Mouse (Mus musculus) heart, postnatal 14 days (tissue): ENCODE measurements around the gene Gckr. TPM values are rescaled to one million over a fixed set of nuclear protein-coding genes. Genes with fewer than 3 reads are reported as not detected.
"Not testable (repeated sequence)": the region's sequence is repeated elsewhere in the genome, so short reads cannot be mapped to it uniquely, and the experiment has no call there.

ENCODE experiments used
- DNase-seq, 2 experiments: peaks; one replicate each; pipeline ENCODE4 v3.0.0; 2021 to 2022
- intact Hi-C: fragments of 180-260 bp; cut with DNase I; formaldehyde crosslinking; loops from one replicate; pipeline ENCODE4 v1.15.1; 2025
- total RNA-seq, 2 experiments: library from RNA; stranded (reverse); gene quantifications; 2 replicates each; pipeline ENCODE4 v1.2.3; 2021

The Gckr gene
- total RNA-seq, 2 experiments from 2014 or later: not detected

DNA sequence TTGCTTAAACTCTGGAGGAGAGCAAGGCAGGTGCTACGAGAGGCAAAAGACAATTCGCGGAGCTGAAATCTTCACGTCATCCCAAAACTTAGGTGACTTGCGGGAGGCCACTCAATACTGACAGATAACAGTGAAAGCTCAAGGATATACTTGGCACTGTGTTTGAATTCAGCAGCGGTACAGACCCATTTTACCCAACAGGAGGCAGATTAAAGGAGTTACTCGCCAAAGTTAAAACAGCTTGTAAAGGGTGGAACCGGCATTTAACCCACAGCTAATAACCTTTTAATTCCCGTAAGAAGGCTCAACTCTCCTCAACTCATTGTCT, 5.9 kb upstream of the Gckr start:
- intact Hi-C loops: loop anchor here (2.0 to 10.0 kb wide), 2 partner anchors 71 to 163 kb away; partner anchors contain the start of genes Ppm1g and Zfp512
- no peak for DNase-seq

DNA sequence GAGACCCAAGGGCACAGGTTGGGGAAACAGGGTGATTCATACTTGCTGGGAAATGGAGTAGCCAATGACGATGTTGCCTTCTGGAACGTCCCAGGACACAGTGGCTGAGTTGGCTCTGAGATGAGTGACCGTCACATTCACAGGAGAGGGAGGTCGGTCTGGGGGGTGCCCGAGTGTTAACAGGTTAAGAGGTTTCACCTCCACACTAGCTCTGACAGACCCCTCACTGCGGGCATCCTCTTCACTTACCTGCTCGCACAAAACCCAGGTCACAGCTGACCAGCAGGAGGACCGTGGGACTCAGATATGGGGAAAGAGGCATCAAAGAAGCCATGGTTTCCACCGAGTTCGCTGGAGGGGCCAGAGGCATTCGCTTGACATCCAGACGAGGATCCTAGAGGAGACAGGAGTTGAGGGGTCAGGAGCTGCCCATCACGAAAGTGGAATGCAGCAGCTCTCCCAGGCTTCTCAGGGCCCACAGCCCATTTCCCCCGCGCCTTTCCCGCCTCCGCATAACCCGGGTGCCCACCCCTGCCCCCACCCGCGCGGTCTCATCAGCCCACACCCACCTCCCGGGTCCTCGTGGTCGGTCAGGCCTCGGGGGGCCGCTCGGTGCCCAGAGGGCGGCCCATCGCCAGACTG, 2.2 kb upstream of the Gckr start:
- DNase-seq: no peak
- intact Hi-C loops: loop anchor here (10.0 kb wide), 1 partner anchor 160 kb away; the partner anchor contains the start of gene Zfp512

DNA sequence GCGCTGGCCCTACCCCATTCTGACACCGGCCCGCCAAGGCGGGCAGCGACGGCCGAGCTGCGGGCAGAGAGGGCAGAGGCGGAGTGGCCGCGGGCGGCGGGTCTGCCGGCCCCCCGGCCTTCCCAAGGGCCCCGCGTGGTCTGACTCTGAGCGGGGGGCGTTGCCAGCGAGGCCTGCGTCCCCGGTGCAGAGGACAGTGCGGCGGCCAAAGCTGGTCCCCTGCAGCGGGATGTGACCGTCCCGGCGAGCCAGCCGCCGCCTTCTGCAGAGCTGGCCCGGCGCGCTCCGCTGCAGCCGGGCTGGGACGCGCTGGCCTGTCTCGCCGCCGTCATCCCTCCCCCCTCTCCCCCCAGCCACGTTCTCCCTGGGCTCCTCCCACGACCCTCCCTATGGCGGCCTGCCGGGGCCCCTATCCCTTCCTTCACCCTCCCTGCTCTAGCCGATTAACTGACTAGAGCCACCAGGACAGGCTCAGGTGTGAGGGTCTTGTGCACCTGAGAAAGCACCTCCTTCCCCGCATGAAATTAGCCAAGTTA, 1.6 kb upstream of the Gckr start, which contains the start of gene Fndc4:
Gene Fndc4 (minus strand): TSS at position 475 of the 536 bp plus-strand sequence.
- intact Hi-C loops: loop anchor here (10.0 kb wide), 1 partner anchor 159 kb away; the partner anchor contains the start of gene Zfp512
- peak; percentile 45 to 50 for DNase-seq

DNA sequence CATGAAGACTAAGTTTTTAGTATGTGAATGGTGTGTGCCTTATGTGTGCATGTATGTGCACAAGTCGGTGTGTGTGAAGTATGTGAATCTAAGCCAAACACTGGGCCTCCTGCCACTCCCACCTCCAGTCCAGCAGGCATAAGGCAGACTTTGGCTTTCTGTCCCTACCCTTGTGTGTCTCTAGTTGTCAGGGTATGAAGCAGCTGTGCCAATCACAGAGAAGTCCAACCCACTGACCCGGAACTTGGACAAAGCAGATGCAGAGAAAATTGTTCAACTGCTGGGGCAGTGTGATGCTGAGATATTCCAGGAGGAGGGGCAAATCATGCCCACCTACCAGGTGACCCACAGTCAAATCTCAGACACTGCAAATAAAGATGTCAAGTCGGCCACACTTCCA, 738 bp downstream of the Gckr start:
- DNase-seq: no peak
- intact Hi-C loops: loop anchor here (10.0 kb wide), 1 partner anchor 157 kb away; the partner anchor contains the start of gene Zfp512

DNA sequence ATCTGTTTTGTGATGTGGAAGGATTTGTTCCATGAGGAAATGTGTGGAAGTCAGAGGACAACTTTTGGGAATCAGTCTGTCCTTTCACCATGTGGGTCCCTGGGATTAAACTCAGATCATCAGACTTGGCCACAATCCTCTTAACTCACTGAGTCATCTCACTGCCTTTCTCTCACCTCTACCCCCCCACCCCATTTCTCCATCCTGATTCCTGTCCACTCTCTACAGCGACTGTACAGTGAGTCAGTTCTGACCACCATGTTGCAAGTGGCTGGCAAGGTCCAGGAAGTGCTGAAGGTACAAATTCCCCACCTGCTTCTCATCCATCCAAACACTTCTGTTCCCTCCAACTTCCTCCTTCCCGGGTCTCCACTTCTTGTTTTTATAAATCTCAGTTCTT, 1.2 kb downstream of the Gckr start:
- no peak for DNase-seq
- intact Hi-C loops: loop anchor here (10.0 kb wide), 1 partner anchor 156 kb away; the partner anchor contains the start of gene Zfp512

DNA sequence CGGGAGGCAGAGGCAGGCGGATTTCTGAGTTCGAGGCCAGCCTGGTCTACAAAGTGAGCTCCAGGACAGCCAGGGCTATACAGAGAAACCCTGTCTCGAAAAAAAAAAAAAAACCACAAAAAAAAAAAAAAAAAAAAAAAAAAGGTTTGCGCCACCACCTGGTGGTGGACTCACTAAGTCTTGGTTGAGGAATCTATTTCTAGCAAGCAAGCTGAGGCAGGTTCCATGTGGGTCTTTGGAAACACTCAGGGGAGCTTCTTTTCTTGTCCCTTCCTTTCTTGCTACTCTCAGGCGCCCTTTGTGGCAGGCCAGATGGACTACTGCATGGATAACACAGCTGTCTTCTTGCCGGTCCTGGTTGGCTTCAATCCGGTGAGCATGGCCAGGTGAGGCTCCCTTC, 4.6 kb downstream of the Gckr start:
- intact Hi-C loops: no loop called here
- no peak for DNase-seq

DNA sequence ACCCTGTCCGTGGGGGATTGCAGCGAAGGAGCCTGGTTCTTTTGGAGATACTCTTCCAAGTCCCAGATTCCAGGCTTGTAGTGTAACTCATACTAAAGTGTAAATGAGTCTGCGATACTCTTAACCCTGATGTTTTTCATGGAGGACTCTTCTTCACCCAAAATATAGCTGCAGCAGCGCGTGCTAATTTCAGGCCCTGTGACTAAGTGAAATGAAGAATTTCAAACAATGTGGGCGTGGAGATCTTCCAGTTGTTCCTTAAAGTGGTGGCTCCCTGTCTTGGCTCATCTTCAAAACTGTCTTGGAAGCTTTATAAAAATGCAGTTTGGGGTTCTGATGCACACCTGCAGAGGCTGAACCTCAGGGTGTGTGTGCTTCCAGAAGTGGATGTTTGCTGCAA, 5.8 kb downstream of the Gckr start:
- intact Hi-C loops: no loop called here
- no peak for DNase-seq

DNA sequence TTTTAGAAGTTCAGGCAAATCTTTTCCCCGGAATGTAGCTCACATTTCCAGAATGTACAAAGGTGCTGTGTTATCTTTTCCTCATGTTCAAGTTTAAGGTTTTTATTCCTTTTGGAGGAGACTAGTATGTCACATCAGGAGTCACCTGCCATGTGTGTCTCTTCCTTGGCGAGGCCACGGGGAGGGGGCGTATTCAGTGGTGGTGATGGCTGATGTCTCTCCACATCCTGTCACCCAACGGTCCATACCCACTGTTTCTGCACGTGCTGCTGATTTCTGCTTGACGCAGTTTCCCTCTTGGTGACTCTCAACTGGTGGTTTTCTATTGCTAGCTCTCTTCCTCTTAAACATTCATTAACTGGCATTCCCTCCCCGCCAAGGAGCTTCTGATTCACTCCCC, 15.6 kb downstream of the Gckr start:
- intact Hi-C loops: no loop called here
- DNase-seq: no peak

DNA sequence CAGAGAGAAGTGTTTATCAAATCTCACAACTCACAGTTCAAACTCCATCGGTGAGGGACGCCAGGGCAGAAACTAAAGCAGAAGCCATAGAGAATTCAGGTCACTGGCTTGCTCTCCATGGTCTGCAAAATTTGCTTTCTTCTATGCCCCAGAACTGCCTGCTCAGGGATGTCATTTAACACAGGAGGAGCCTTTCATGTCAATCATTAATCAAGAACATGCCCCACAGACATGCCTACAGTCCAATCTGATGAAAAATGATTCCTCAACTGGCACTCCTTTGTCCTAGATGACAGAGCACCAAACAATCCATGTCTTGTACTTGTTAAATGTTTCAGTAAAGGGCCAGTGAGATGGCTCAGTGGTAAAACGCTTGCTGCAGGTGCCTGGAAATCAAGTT, 25.5 kb downstream of the Gckr start:
- no peak for DNase-seq
- intact Hi-C loops: loop anchor here (10.0 kb wide), 1 partner anchor 138 kb away; the partner anchor contains the start of gene Gtf3c2

DNA sequence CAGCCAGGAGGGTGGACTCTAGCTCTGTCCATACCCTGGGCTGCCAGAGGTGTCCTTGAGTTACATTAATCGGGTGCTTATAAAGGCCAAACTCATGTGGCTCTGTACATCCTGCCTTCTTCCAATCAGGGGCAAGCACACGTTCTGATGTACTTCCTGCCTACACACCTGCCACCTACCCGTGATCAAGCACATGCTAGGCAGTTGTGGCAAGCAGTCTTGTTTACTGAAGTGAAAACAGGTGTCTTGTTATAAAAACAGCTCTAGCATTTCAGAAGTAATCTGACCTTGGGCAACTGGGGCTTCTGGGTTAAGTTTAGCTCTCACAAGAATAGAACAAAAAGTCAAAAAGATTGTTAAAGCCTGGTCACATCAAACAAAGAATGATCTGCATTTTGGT, 26.8 kb downstream of the Gckr start:
- intact Hi-C loops: loop anchor here (10.0 kb wide), 1 partner anchor 139 kb away; the partner anchor contains the start of gene Gtf3c2
- no peak for DNase-seq

DNA sequence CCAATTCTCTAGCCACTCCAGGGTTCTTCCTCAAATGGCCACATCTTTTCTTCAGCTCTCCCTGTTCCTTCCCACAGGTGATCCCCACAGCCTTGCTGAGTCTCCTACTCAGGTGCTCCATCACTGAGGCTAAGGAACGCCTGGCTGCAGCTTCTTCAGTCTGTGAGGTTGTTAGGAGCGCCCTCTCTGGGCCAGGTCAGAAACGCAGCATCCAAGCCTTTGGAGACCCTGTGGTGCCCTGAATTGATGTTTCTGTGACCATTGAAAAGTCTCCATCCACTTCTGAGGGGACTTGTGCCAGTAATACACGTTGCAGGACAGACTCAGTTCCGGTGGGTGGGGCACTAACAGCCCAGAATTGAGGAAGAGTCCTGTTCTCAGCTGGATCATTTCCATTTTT, 29.6 kb downstream of the Gckr start:
- DNase-seq: no peak
- intact Hi-C loops: loop anchor here (5.0 to 10.0 kb wide), 2 partner anchors 110 to 142 kb away; partner anchors contain the start of gene Gtf3c2

DNA sequence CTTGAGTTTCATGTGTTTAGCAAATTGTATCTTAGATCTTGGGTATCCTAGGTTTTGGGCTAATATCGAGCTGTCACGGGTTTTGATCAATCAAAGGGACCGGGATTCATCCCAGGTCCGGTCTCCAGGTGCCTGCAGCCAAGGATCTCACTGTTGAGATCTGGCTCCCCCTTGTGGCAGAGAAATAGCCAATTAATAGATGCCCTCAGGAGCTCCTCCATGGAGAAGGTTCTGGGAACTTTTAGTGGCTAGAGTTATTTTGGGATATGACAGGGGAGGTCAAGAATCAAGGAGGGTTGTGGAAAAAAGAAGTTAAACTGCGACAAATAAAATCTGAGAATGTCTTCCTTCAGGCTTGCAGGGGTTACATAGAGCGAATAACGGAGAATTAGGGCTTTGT, 31.0 kb downstream of the Gckr start:
- peak; percentile 59 to 79 for DNase-seq
- intact Hi-C loops: loop anchor here (5.0 to 10.0 kb wide), 2 partner anchors 111 to 143 kb away; partner anchors contain the start of gene Gtf3c2

DNA sequence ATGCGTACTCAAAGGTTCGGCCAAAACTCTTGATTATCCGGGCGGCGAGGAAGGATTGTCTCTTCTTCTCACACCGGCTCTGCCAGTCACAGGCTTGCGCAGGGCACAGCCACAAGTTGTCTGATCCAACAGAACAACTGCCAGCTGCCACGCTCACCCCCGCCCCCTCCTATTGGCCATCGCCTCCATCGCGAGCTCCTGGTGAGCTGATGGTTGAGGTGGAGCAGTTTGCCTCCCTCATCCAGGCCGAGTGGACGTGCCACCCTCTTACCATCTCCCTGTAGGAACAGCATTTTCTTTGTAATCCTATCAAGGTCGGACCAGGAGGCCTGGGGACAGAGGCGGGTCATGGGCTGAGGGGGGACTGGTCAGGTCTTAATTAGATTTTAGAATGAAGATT, 60.3 kb downstream of the Gckr start:
- DNase-seq, intact Hi-C loops: not testable (repeated sequence)

DNA sequence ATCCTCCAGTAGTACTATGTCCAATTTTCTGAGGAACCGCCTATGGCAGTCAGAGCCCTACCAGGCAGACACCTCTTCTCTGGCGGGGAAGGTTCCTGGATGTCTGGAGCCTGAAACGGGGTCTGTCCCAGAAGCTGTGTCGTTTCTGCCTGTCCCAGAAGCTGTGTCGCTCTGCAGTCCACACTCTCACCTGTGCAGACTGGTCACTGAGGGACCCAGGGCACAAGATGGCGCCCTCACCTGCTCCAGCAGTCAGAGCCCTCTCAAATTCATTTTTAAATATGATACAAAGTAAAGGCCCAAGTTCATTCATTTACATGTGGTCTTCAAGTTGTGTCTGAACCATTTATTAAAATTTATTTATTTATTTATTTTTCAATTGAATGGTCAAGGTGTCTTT, 63.7 kb downstream of the Gckr start:
- intact Hi-C loops: no loop called here
- no peak for DNase-seq

Other genes with a start within 250 kb of the Gckr start
- 10 to 100 TPM; 51.4 to 51.8 TPM for gene Atraid, start 249.1 kb upstream of the Gckr start, total RNA-seq
- 1 to 10 TPM; 6.6 to 7.6 TPM for gene Slc5a6, start 248.5 kb upstream of the Gckr start, total RNA-seq
- gene Cad, start 242.7 kb upstream of the Gckr start, total RNA-seq: 10 to 100 TPM; 13.5 to 14.8 TPM
- gene Dnajc5g, start 191.2 kb upstream of the Gckr start, total RNA-seq: not detected
- under 1 TPM in 1 of 2 experiments, not detected in 1; 0.27 TPM for gene Slc30a3, start 189.2 kb upstream of the Gckr start, total RNA-seq
- gene Trim54, start 180.7 kb upstream of the Gckr start, total RNA-seq: 100 to 1,000 TPM; 102 to 129 TPM
- not detected for gene Ucn, start 158.6 kb upstream of the Gckr start, total RNA-seq
- 10 to 100 TPM; 55.1 to 56.0 TPM for gene Mpv17, start 143.2 kb upstream of the Gckr start, total RNA-seq
- under 1 TPM; 0.56 to 0.93 TPM for gene Gm29609, start 117.5 kb upstream of the Gckr start, total RNA-seq
- gene Gtf3c2, start 117.3 kb upstream of the Gckr start, total RNA-seq: 10 to 100 TPM; 31.9 to 34.5 TPM
- gene Snx17, start 104.2 kb upstream of the Gckr start, total RNA-seq: 10 to 100 TPM; 66.3 to 67.8 TPM
- 10 to 100 TPM; 48.4 to 62.3 TPM for gene Eif2b4, start 104.0 kb upstream of the Gckr start, total RNA-seq
- 10 to 100 TPM in 1 of 2 experiments, 1 to 10 TPM in 1; 9.9 to 10.6 TPM for gene Zfp513, start 95.1 kb upstream of the Gckr start, total RNA-seq
- gene Ppm1g, start 76.8 kb upstream of the Gckr start, total RNA-seq: 10 to 100 TPM; 56.5 to 66.1 TPM
- 10 to 100 TPM; 73.1 to 75.0 TPM for gene Nrbp1, start 56.6 kb upstream of the Gckr start, total RNA-seq
- gene Gm9970, start 56.2 kb upstream of the Gckr start, total RNA-seq: not detected
- gene Krtcap3, start 45.8 kb upstream of the Gckr start, total RNA-seq: 1 to 10 TPM; 2.8 to 3.2 TPM
- gene Ift172, start 6.3 kb upstream of the Gckr start, total RNA-seq: 10 to 100 TPM; 37.2 to 42.3 TPM
- gene Fndc4, start 1.4 kb upstream of the Gckr start, total RNA-seq: 1 to 10 TPM; 2.4 to 5.0 TPM
- 10 to 100 TPM; 19.9 to 20.5 TPM for gene Zfp512, start 155.0 kb downstream of the Gckr start, total RNA-seq
- under 1 TPM in 1 of 2 experiments, not detected in 1; 0.22 TPM for gene 4930548H24Rik, start 188.3 kb downstream of the Gckr start, total RNA-seq
- gene Gpn1, start 197.3 kb downstream of the Gckr start, total RNA-seq: 10 to 100 TPM; 20.0 to 20.9 TPM
- gene Slc4a1ap, start 229.6 kb downstream of the Gckr start, total RNA-seq: 10 to 100 TPM; 21.4 to 21.9 TPM
- gene Supt7l, start 230.4 kb downstream of the Gckr start, total RNA-seq: 10 to 100 TPM; 13.9 to 14.0 TPM